Mouse (Mus musculus): ENCODE data around the gene Ryr3. TPM values are rescaled to one million over a fixed set of nuclear protein-coding genes. Genes with fewer than 3 reads are reported as not detected.

Gene Ryr3
- total and polyA plus RNA-seq, 3 experiments: 0.33 TPM; not detected in 2

DNA sequence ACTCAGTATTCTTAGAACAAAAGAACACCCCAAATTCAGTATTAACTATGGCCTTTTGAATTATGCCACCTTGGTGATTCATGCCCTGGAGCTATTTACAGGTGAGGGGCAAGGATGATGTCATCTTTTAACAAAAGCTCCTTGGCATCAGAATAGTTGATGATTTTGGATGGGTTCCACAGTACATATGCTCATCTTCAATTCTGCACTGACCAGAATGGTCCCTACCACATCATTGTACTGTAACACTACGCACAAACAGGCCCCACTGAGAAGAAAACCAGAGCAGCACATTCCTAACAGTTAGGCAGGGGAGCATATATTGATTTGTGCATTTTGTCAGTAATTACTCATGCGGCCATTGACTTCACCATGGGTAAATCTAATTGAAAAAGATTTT is 335.1 kb downstream of the Ryr3 start:
- Histone ChIP-seq H3K27me3 (ENCODE audit: insufficient read depth, low read length) (no peaks in the 10 kb centered on the region), H3K9me3 (replicated peaks) (no peaks in the 10 kb centered on the region), H3K4me3 (ENCODE audit: low read depth, low read length) (no peak overlapping the region), H3K4me1 (ENCODE audit: insufficient read depth, low read depth, low read length) (no peaks in the 10 kb centered on the region), H3K36me3 (replicated peaks) (no peaks in the 10 kb centered on the region)
- ATAC-seq (ENCODE audit: extremely low read depth, insufficient number of reproducible peaks, low FRiP score, poor library complexity, severe bottlenecking) (no peak), DNase-seq (ENCODE audit: low spot score) (no peak)
- TF ChIP-seq TAL1 (conservative IDR thresholded peaks at IDR 0.05; ENCODE audit: low read depth, low read length) (no peak), CTCF (IDR thresholded peaks at IDR 0.05; ENCODE audit: low read depth, low read length) (no peak), GATA1 (IDR thresholded peaks at IDR 0.05; ENCODE audit: borderline replicate concordance, low read length) (no peak), POLR2AphosphoS5 (IDR thresholded peaks at IDR 0.05; ENCODE audit: insufficient replicate concordance, low read depth, low read length) (no peak)

DNA sequence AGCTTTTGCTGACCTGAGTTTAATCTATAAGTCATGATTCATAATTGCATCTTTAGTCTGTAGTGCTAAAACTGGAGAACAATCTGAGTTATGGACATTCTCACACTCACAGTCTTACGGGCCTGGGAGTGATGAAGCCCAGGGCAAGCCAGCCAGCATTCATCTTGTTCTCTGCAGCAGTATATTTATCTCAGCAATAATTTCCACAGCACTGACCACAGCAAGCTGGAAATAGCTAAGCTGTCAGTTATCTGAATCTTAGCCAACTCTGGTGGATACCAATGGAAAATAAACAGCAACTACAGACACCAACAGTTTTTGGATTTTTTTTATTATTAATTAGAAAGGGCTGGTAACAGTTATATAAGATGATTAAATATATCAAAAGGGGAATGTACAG is 335.5 kb downstream of the Ryr3 start:
- TF ChIP-seq CTCF (IDR thresholded peaks at IDR 0.05; ENCODE audit: low read depth, low read length): no peak
- no peak for TF ChIP-seq GATA2 (IDR thresholded peaks at IDR 0.05; ENCODE audit: borderline replicate concordance, low read depth, low read length)
- no peak for TF ChIP-seq GATA1 (IDR thresholded peaks at IDR 0.05; ENCODE audit: borderline replicate concordance, low read length)
- TF ChIP-seq TAL1 (conservative IDR thresholded peaks at IDR 0.05; ENCODE audit: low read depth, low read length): no peak
- TF ChIP-seq POLR2AphosphoS5 (IDR thresholded peaks at IDR 0.05; ENCODE audit: insufficient replicate concordance, low read depth, low read length): no peak
- ATAC-seq (ENCODE audit: extremely low read depth, insufficient number of reproducible peaks, low FRiP score, poor library complexity, severe bottlenecking) (no peak), DNase-seq (ENCODE audit: low spot score) (no peak)
- no peaks in the 10 kb centered on the region for H3K27me3 ChIP-seq (ENCODE audit: insufficient read depth, low read length)
- no peaks in the 10 kb centered on the region for H3K36me3 ChIP-seq (replicated peaks)
- H3K9me3 ChIP-seq (replicated peaks): no peaks in the 10 kb centered on the region
- H3K4me1 ChIP-seq (ENCODE audit: insufficient read depth, low read depth, low read length): no peaks in the 10 kb centered on the region
- no peak overlapping the region for H3K4me3 ChIP-seq (ENCODE audit: low read depth, low read length)

DNA sequence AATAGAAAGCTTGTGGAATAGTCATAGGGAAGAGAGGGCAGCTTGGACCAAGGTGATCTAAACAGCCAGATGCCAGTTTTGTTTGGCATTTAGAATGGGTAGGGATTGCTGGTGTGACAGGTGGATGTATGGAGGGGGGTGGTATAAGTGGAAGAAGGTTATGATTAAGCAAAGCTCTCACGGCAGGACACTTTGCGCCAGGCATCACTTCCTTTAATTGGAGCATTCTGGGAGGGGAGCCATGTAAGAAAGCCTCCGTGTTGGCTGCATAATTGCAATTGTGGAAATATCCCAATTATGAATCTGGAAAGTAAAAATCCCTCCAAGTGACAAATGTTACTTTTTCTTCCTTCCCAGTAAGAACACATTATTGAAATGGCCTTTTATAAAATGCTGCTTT is 339.5 kb downstream of the Ryr3 start:
- TF ChIP-seq GATA1 (IDR thresholded peaks at IDR 0.05; ENCODE audit: borderline replicate concordance, low read length) (no peak), POLR2AphosphoS5 (IDR thresholded peaks at IDR 0.05; ENCODE audit: insufficient replicate concordance, low read depth, low read length) (no peak), TAL1 (conservative IDR thresholded peaks at IDR 0.05; ENCODE audit: low read depth, low read length) (no peak), CTCF (IDR thresholded peaks at IDR 0.05; ENCODE audit: low read depth, low read length) (no peak), GATA2 (IDR thresholded peaks at IDR 0.05; ENCODE audit: borderline replicate concordance, low read depth, low read length) (no peak)
- no peaks in the 10 kb centered on the region for H3K4me1 ChIP-seq (ENCODE audit: insufficient read depth, low read depth, low read length)

DNA sequence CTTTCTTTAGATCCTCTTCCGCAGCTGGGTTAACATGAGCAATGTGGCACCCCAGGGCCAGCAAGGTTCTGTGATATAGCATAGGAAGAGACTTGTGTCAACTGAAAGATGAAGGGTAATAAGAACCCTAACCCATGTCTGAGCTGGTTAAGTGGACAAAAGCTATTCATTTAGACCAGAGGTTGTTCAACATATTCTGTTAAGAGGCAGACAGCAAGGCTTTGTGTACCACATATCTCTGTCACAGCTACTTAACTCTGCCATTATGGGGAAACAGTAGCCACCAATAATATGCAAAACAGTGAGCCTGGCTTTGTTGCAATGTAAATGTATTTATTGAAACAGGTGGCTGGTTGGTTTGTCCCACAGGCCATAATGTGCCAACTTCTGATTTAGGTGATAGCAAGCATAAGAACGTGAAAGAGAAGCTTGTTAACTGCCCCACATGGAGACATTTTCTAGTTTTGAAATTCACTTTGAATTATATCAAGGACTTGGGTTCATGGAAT is 350.8 kb downstream of the Ryr3 start:
- ATAC-seq (ENCODE audit: extremely low read depth, insufficient number of reproducible peaks, low FRiP score, poor library complexity, severe bottlenecking): no peak

More for the DNA sequence above, 339.5 kb downstream of the Ryr3 start:
- ATAC-seq (ENCODE audit: extremely low read depth, insufficient number of reproducible peaks, low FRiP score, poor library complexity, severe bottlenecking) (no peak), DNase-seq (ENCODE audit: low spot score) (no peak)
- no peaks in the 10 kb centered on the region for H3K36me3 ChIP-seq (replicated peaks)
- no peaks in the 10 kb centered on the region for H3K9me3 ChIP-seq (replicated peaks)
- H3K4me3 ChIP-seq (ENCODE audit: low read depth, low read length): no peak overlapping the region
- H3K27me3 ChIP-seq (ENCODE audit: insufficient read depth, low read length): no peaks in the 10 kb centered on the region

DNA sequence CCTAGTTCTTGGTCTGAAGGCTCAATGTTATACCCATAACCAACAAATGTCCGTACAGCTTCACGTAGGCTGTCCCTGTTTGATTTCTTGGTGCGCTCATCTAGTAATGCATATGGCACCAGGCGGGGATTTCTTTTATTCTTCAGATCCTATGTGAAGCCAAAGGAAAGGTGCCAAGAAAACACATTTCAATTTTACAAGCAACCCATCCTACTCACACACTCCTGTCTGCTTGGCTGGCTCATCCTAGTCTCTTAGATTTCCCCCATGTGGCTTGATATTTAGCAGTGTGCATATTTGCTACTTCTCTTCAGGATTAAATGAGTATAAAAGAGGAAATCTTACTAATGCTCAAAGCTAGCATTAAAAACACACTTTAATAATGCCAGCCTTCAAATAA is 355.1 kb downstream of the Ryr3 start:
- no peak for ATAC-seq (ENCODE audit: extremely low read depth, insufficient number of reproducible peaks, low FRiP score, poor library complexity, severe bottlenecking)
- no peaks in the 10 kb centered on the region for H3K36me3 ChIP-seq (replicated peaks)
- no peak overlapping the region for H3K4me3 ChIP-seq (ENCODE audit: low read depth, low read length)
- no peak for DNase-seq (ENCODE audit: low spot score)
- TF ChIP-seq CTCF (IDR thresholded peaks at IDR 0.05; ENCODE audit: low read depth, low read length) (no peak), POLR2AphosphoS5 (IDR thresholded peaks at IDR 0.05; ENCODE audit: insufficient replicate concordance, low read depth, low read length) (no peak), GATA1 (IDR thresholded peaks at IDR 0.05; ENCODE audit: borderline replicate concordance, low read length) (no peak), TAL1 (conservative IDR thresholded peaks at IDR 0.05; ENCODE audit: low read depth, low read length) (no peak), GATA2 (IDR thresholded peaks at IDR 0.05; ENCODE audit: borderline replicate concordance, low read depth, low read length) (no peak)
- H3K27me3 ChIP-seq (ENCODE audit: insufficient read depth, low read length): no peaks in the 10 kb centered on the region
- H3K4me1 ChIP-seq (ENCODE audit: insufficient read depth, low read depth, low read length): no peaks in the 10 kb centered on the region
- no peaks in the 10 kb centered on the region for H3K9me3 ChIP-seq (replicated peaks)

More for the DNA sequence above, 350.8 kb downstream of the Ryr3 start:
- TF ChIP-seq POLR2AphosphoS5 (IDR thresholded peaks at IDR 0.05; ENCODE audit: insufficient replicate concordance, low read depth, low read length) (no peak), GATA1 (IDR thresholded peaks at IDR 0.05; ENCODE audit: borderline replicate concordance, low read length) (no peak), CTCF (IDR thresholded peaks at IDR 0.05; ENCODE audit: low read depth, low read length) (no peak), GATA2 (IDR thresholded peaks at IDR 0.05; ENCODE audit: borderline replicate concordance, low read depth, low read length) (no peak), TAL1 (conservative IDR thresholded peaks at IDR 0.05; ENCODE audit: low read depth, low read length) (no peak)
- Histone ChIP-seq H3K4me1 (ENCODE audit: insufficient read depth, low read depth, low read length) (no peaks in the 10 kb centered on the region), H3K9me3 (replicated peaks) (no peaks in the 10 kb centered on the region), H3K36me3 (replicated peaks) (no peaks in the 10 kb centered on the region), H3K4me3 (ENCODE audit: low read depth, low read length) (no peak overlapping the region), H3K27me3 (ENCODE audit: insufficient read depth, low read length) (no peaks in the 10 kb centered on the region)
- DNase-seq (ENCODE audit: low spot score): no peak

DNA sequence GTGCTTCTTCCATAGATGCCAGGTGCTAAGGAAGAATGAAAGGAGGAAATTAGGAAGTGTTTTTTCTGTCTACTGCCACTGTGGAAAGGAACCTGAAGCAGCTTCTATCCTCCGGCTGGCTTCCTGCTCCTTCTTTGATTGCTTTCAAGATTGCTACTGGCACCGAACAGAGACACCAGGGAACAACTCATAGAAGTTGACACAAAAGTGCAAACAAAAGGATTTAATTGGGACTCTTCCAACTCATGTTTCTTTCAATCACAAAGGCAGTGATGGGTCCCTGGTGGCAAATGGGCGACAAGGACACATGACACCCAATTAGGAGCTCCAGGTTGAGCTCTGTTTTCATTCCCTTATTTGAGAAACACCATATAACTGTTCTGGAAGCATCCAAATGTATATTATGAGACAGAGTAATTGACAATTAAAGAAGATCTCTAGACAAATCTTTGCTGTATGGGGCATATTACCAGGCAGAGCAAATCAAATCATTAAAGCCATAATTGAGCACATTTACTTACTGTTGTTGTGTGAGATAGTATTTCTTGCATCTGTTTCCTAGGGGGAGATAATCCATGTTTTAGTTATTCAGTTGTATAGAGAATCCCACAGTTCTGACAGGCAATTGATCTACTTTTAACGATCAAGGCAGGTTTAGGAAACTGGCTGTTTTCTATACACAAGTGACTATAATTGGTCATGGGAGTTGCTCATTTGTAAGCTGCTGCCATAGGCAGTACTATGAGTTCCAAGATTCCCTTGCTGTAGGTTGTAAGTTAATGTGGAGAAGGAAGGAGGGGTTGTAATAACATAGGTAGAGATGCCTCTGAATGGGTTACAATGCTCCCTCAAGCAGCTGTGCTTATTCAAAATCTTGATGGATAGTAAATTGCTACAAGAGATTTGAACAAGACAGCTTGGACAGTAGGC is 371.0 kb downstream of the Ryr3 start:
- no peaks in the 10 kb centered on the region for H3K27me3 ChIP-seq (ENCODE audit: insufficient read depth, low read length)
- no peaks in the 10 kb centered on the region for H3K36me3 ChIP-seq (replicated peaks)
- H3K9me3 ChIP-seq (replicated peaks): no peaks in the 10 kb centered on the region
- TF ChIP-seq POLR2AphosphoS5 (IDR thresholded peaks at IDR 0.05; ENCODE audit: insufficient replicate concordance, low read depth, low read length): no peak
- TF ChIP-seq GATA2 (IDR thresholded peaks at IDR 0.05; ENCODE audit: borderline replicate concordance, low read depth, low read length): no peak
- DNase-seq (ENCODE audit: low spot score) (no peak), ATAC-seq (ENCODE audit: extremely low read depth, insufficient number of reproducible peaks, low FRiP score, poor library complexity, severe bottlenecking) (no peak)
- no peaks in the 10 kb centered on the region for H3K4me1 ChIP-seq (ENCODE audit: insufficient read depth, low read depth, low read length)
- no peak overlapping the region for H3K4me3 ChIP-seq (ENCODE audit: low read depth, low read length)

Measured in G1E (cell line).